Mouse (Mus musculus) erythroid progenitor cell, adult 5-6 weeks (primary cell): ENCODE results near the gene Synpo2. TPM values are rescaled to one million over a fixed set of nuclear protein-coding genes. Genes with fewer than 3 reads are reported as not detected.

ENCODE experiments used
- ATAC-seq: replicated peaks from 2 replicates; pipeline ENCODE4 v1.8.0; 2016; ENCODE audit warnings: moderate number of reproducible peaks, mild to moderate bottlenecking, moderate TSS enrichment, inconsistent platforms; ENCODE audit not compliant: poor library complexity, low FRiP score, severe bottlenecking
- total RNA-seq, 2 experiments: library from RNA; stranded (forward) in 1 of 2; stranded (reverse) in 1 of 2; fragments of 150-400 nt in 1 of 2; fragments of 186-747, 209-891 nt in 1 of 2; gene quantifications; 2 replicates each; pipeline versions ENCODE4 v1.2.3 to v1.2.4; 2015 to 2017; ENCODE audit warnings: low replicate concordance in 2 of 2

The Synpo2 gene
- total RNA-seq, 2 experiments from 2014 or later: under 0.01 to 0.15 TPM

DNA sequence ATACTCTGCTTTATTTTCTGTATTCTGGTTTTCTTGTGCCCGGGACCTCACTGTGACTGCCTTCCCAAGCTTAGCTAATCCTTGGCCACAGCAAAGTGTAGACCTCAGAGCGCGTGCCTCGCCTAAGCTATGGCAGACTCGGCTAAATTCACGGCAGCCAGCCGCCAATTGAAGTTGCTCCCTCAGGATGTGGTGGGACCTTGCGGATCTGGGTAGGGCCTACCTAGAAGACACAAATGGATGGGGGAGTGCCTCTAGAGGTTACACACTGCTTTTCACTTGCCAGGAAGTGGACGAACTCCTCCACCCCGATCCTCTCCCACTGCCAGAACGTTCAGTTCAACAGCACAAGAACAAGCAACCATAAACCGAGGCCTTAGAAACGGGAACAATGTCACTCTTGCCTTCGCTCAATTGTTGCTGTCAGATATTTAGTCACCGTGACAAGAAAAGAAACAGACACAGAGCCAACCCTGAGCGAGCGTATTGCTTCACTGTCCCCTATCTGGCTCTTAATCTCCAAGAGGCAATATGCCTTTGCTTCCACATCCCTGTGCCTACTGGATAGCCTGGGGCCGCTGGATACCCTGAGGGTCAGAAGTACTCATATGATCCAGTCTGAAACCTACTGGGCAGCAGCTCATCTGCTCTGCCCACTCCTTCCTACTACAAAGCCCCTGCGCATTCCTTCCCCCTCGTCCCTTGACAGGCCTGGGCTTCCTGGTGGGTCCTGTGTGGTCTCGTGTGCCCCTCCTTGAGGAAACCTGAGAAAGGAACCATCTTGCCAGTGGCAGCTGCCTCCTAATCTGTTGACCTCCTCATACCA, 62.2 kb downstream of the Synpo2 start:
- no peak; the same call in 1 of the 2 replicates for ATAC-seq

DNA sequence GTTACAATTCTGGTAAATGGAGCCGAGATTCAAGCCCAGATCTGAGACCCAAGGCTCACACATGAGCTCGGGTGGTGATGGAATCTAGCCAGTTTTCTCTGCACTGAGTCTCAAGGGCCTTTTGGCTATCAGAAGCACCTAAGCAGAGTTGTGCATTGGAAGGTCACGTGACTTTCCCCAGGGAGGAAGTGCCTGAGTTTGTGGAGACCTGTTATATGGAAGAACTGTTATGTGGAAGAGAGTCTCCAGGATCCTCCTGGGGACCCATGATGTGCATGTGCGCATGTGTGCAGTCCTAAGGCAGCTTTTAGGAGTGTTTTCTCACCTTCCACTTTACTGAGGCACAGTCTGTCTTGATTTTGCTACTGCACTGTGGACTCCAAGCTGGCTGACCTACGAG, 63.8 kb downstream of the Synpo2 start:
- ATAC-seq: no peak

DNA sequence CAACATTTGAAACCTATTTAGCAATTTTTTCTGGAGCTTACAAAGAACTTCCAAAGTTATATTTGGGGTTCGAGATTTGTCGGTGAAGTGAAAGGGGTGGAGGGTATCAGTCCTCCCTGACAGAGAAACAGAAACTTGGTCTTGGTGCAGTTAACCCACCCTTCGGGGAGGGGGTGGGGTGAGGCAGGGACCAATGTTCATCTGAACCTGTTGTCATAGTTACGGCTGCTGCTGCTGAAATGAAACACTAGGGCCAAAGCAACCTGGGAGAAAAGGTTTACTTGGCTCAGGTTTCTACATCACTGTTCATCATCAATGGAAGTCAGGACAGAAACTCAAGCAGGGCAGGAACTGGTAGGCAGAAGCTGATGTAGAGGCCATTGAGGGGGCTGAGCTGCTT, 66.6 kb downstream of the Synpo2 start:
- no peak for ATAC-seq

DNA sequence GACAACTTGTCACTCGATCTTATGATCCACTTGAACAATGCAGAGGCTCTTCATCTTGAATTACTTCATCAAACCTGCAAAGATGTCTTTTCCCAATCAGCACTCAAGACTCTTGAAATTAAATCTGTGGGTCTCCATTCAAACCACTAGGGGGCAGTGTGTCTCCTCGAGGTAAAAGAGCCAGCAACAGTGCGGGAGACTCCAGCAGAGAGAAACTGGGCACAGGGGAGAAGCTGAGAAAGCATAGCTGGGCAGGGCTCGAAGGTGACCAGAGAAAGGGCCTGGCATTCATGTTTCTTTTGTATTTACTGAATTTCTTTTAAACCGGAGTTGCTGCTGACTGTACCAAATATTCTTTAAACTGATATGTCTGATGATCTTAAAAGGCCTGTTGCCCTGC, 67.1 kb downstream of the Synpo2 start:
- ATAC-seq: peak; percentile 73

DNA sequence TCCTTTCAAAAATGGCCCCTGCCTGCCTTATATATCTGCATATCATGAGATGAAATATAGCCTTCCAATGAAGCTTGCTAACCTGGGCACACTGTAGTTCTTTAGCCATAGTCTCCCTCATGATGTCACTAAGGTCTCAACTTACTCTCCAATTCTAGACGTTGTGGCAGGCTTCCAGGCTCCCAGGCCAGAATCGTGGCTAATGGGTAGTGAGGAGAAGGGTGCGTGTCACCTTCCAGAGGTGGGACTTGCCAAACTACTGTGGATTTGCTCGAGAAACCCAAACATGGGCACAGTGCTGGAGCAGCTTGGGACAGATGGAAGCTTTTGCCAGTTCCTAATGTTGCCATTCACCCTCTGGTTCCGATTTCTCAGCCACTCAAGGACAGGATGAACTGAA, 69.5 kb downstream of the Synpo2 start:
- no peak for ATAC-seq

DNA sequence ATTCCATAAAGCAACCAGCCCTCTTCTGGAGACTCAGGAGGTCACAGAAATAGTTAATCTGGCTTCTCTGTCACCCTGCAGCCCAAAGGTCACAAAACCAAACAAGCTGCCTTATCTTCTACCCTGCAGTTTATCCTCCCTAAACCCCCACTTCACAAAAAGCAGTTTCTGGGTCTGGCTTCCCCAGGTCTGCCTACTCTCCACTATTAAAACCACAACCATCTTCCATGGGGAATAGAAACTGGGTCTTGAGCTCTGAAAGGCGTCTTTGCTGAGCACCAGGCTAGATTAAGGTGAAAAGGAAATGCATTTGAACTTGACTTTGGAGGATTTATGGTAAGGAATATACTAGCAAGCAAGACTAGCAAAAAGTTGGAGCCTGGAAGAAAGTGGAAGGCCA, 71.8 kb downstream of the Synpo2 start:
- no peak for ATAC-seq

DNA sequence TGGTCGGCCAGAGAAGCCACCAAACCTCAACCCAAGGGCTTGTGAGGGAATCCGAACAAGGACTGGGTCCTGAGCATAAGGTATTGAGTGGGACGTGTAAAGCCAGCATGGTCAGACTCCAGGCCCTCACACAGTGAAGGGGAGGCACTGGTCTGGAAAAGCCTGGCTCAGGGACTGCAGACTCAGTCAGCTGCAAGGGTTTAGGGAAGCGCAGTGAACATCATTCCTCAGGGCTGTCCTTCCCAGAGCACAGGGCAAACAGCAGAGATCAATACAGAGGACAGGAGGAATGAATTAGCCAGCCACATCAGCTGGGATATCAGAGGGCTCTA, 72.8 kb downstream of the Synpo2 start:
- no peak for ATAC-seq

DNA sequence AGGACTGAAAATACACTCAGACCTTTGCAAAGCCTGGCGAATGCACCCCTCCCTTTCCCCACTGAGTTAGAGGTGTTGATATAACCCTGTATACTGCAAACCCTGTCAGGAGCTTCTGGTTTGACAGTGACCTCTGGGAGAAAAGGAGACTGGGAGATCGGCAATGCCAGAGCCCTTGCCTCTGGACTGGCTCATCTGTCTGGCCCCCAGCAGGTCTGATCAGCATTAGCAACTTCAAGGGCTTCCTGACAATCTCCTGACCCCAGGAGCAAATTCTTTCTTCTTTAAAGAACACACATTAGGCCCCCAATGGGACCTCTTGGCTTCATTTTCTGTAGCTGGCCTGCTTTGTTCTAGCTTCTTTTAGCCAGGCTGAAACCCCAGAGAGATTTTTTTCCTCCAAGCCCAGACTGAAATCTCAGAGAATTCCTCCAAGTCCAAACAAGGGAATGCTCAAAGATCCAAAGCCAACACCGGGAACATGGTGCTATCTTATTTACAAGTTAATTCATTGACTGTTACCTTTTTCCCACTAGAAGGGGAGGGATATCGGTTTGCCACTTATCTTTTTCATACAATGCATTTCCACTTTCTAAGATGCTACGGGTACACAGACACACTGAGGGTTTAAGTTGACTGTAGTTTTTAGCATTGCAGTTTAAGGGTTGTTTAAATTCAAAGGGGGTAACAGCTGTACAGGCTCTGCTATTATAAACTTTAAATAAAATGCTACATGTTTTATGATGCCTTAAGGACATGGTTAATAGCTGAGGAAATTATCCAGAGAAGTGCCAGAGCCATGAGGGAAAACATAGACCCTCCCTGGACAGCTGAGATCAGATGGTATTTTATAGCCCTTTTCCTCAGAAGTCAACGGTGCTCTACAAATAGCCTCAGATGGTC, 73.4 kb downstream of the Synpo2 start:
- no peak for ATAC-seq

DNA sequence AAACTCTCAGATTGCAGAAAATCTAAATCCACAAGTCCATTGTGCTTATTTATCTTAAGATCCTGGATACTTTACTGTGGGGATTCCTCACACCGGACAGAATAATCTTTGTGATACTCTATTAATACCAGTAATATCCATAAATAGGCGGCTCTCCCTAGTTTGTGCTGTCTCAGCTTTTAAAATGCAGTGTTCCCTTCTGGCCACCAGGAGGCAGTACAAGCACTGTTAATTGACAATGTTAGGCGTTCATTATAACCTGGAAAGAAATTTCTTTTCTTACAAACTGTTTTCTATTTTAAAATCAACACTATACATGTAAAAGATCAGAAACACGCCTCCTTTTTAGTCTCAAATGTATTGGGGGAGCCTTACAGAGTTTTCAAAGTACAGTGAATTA, 75.2 kb downstream of the Synpo2 start:
- peak; percentile 66; the same call in 1 of the 2 replicates for ATAC-seq

DNA sequence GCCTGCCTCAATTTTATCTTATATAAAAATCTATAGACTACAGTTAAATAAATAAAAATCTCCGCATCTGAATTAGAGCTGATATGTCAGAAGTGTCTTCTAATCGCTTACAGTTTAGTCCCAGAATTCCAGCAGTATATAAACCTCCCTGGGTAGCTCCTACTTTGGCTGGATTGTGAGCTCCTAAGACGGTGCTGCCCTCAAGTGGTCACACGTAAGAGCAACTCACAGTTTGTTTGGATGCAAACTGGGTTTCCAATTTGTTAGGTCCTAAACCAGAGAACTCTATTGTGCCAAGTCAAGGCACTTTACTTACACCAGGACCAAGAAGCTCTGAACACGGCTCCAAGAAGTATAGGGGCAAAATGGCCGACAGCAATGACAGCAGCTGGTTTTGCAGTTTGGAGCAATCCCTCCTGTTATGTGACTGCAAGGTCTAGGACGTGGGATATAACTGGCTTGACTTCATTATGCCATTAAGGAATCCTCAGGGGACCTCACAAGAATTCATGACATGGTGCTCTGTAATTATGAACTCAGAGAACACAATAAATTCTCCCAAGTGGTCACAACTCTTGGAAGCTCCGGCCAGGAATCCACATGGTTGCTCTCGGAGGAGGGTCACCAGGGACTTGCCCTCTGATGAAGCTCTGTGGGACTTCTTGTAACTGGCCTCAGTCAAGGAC, 76.7 kb downstream of the Synpo2 start:
- ATAC-seq: no peak

DNA sequence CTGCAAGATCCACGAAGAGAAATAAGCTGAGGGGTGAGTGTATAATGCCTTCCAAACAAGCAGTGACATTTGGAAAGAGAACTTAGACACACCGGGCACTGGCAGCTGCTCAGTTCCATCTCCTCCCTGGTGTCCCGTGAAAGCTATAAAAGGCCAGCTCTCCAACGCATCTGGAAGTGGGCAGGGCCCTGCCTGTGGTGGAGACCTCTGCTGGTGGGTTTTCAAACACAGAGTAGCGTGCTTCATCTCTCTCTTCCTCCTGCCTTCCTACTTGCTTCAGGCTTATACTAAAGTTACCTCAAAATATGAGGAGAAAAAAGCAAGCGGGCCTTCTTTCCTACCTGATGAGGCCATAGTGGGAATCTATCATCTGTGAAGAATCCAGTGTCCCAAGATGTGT, 77.4 kb downstream of the Synpo2 start:
- ATAC-seq: no peak

DNA sequence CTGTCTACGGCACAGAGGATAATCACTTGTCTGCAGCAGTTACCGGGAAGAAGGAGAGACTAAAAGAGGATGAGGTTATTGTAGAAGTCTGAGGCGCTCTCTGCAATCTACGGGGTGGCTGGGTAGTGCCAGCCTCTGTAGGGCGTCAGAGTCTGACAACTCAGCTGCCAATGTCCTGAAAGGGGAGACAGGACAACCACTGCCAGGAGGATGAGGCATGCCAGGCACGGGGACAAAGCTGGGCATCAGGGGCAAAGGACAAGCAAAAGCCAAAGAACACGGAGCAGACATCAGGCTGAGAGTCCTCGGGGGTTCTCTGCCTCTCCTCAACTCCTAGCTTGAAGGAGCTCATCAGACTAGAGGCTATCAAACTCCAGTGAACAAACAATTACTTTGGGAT, 82.6 kb downstream of the Synpo2 start:
- ATAC-seq: no peak

DNA sequence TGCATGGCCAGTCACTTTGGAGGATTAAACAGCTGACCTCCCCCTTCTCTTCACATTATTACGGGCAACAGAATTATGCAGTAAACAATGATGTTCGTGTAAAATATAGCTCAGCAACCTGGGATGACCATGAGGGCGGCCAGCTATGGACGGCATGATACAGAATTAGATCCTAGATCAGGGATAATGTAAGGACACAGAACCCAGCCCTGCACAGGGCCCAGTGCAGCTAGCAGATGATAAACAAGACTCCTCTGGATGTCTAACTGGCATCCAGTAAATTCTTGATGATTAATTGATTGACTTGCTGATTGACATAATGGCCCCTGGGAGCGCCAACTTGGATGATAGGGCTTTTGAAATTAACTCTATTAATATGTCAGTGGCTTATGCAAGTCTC, 83.0 kb downstream of the Synpo2 start:
- no peak for ATAC-seq

DNA sequence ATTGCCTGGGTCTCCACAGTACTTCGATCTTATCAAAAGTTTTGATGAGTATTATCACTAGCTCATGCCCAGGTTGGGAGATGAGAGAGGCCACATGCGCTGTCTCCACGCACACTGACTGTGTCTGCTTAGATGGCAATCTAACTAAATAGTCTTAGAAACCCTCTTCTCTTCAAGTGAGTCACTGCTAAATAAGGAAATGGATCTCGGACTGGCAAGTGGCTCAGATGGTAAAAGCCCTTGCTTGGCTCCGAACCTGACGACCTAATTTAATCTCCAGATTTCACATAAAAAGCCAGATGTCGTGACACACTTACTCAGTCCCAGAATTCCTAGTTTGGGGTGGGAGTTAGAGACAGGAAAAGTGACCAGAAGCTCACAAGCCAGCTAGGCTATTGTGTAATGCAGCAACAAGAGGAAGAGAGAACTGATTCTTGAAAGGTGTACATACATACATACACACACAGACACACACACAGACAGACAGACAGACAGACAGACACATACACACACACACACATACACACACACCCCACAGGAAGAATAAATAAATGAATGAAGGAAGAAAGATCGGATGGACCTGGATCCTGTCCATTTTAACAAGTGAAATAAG, 85.3 kb downstream of the Synpo2 start:
- no peak for ATAC-seq

DNA sequence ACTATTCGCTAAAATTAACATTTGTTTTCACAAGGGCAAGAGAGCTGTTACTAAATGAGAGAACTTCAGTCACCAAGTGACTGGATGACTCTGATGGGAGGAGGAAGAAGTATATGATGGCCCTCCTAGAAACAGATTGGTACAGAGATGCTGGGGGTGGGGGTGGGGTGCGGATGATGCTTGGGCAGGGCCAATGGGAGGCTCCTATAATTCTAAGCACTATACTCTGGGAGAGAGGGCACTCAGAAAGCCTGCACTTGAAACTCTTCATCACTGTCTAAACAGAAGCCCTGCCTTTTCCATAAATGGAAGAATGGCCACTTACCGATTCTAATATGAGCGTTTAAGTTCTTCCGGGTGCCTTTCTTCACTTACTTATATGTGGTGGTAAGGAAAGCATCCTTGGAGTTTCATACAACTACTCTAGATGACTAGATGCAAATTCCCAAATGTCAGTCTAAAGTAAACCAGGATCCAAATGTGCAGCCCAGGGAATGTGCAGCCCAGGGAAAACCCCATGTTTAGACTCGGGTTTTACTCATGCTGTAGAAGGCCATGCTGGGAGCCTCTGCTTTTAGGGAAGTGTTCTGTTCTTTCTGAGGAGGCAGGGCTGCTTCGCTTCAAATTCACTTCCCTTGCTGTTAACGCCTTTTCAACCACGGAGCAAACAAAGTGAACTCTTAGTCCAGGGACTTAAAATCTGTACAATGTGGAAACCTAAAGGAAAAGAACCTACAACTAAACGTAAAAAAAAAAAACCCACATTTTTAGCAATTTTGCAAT, 86.4 kb downstream of the Synpo2 start:
- no peak for ATAC-seq

DNA sequence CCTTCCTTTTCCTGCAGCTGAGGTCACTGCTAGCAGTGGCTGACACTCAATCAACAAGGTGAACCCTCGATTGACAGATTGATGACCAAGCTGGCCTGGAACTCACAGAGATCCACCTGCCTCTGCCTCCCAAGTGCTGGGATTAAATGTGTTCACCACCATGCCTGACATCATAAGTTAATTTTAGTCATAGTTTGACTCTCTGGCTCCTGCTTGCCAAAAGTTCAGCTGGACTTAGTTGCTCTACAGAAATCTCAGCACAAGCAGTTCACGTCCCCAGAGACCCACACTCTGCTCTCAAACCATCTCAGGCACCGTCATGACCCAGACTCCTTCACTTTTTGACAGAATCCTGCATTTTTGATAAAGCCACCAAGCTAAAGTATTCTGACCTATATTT, 87.3 kb downstream of the Synpo2 start:
- ATAC-seq: no peak

DNA sequence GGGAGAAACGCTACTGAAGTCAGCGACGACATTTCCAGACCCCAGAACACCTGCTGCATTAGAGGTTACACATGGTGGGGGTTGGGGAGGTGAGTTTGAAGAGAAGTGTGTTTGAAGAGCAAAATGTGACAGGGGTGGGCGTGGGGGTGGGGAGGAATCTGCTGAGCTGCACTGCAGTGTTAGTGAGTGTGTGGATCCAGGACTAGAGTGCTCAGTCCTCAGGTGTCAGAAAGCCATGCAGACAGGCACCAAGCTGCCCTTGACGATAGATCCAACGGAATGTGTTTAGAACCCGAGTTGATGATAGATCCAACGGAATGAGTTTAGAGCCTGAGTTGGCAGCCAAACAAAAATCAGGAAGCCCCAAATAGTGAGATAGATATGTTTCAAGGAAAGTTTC, 89.4 kb downstream of the Synpo2 start:
- ATAC-seq: no peak

DNA sequence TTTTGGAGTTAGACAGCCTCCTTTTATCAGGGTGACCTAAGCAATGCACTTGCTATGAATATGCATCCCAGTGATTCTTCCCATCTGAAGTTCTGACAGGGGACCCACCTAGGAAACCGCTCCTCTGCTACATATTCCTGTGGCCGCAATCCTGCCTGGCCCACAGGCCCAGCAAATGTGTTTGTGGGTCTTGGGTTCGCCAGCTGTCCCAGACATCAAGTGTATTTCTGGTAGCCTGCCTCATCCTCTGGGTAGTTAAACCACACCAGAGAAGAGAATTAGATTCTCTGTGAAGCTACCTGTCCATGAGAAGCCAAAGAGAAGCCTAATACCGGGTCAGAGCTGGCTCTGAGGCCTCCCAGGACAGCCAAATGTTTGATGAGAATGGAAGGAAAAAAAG, 90.0 kb downstream of the Synpo2 start:
- ATAC-seq: no peak

DNA sequence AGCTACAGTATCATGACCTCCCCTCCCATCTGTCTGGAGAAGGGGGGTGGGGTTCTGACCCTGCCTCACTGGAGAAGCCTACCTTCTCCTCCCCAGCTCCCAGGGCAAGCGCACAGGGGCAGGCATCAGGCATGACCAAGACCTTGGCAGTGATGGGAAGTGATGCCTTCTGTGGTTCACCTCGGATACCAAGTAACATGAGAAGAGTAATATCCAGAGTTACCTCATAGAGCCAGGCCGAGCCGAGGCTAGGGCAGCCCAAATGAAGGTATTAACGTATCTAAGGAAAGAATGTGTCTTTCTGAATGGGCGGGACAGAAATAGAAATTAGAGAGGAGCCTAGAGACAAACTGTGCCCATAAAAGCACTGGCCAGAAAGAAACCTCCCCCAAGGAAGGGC, 92.5 kb downstream of the Synpo2 start:
- ATAC-seq: no peak
